In the genomic region with DNA sequence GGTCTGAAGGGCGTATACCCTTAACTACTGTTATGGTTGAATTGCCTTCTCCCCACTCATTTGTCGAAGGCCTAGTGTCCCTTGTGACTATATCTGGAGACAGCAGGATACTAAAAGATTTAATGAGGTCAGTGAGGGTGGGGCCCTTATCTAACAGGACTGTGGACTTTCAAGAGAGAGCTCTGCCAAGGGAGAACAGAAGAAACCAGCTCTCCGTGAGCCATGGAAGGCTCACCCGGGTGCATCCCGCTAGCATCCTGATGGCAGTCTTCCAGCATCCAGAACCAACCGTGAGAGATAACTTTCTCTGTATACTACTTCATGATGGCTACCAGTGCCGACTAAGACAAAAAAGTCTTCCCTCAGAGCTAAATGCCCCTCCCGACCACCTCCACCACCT, we compare ENCODE assay signal across 12 mouse cellular contexts. TPM values are rescaled to one million over a fixed set of nuclear protein-coding genes. Genes with fewer than 3 reads are reported as not detected.
DNase-seq lines count a peak whose midpoint lies in the region; ATAC-seq and TF ChIP-seq lines count a peak whose summit lies in the region.
"Had no signal": no experiment of that assay in that cellular context is flagged by ENCODE, and none has a peak within 500 bp of the region (broad histone marks: within the 10 kb centered on the region; RNA-seq: fewer than 3 reads in every experiment).

No protein-coding gene starts in this region.

- ATAC-seq in lung, postnatal 0 days = no peak
- ATAC-seq in neural tube, embryonic 12.5 days (ENCODE audit: low FRiP score, low read depth) = no peak

- no peak for TF ChIP-seq EP300 in heart, adult 2 months (IDR thresholded peaks at IDR 0.05; ENCODE audit: insufficient read depth, low read depth, low read length)
- no peak for TF ChIP-seq EP300 in lung, postnatal 0 days (IDR thresholded peaks at IDR 0.05)

- WGBS in heart, adult 2 months = 44% methylated on average over 8 of the region's 8 CpGs
- WGBS in lung, postnatal 0 days = 54% methylated on average over 8 of the region's 8 CpGs
- 39% methylated on average over 8 of the region's 8 CpGs for WGBS in neural tube, embryonic 12.5 days

- H3K4me3 ChIP-seq in heart, adult 2 months = no peak overlapping the region
- no peak overlapping the region for H3K4me3 ChIP-seq in lung, postnatal 0 days (ENCODE audit: low read depth, low read length)
- no peak overlapping the region for H3K4me3 ChIP-seq in neural tube, embryonic 12.5 days
- H3K4me3 ChIP-seq: embryonic facial prominence, embryonic 12.5 days had no signal

- no peaks in the 10 kb centered on the region for H3K9me3 ChIP-seq in lung, postnatal 0 days (ENCODE audit: low read length)
- no peaks in the 10 kb centered on the region for H3K9me3 ChIP-seq in neural tube, embryonic 12.5 days
- H3K9me3 ChIP-seq: embryonic facial prominence, embryonic 12.5 days had no signal

- H3K4me1 ChIP-seq in heart, adult 2 months (ENCODE audit: control insufficient read depth, insufficient read depth, low read length) = peaks cover 24% of the 10 kb centered on the region
- peaks cover 32% of the 10 kb centered on the region; the same call in 1 of the 2 replicates for H3K4me1 ChIP-seq in lung, postnatal 0 days (ENCODE audit: insufficient read depth, low read depth, low read length)
- H3K4me1 ChIP-seq in neural tube, embryonic 12.5 days = peaks cover 54% of the 10 kb centered on the region

- DNase-seq in heart, adult 11 months = peak; percentile 94
- no peak for DNase-seq in heart, adult 2 months
- DNase-seq in lung, postnatal 0 days (ENCODE audit: low spot score) = no peak
- DNase-seq in lung, postnatal 14 days = no peak
- DNase-seq in kidney, adult 9 months = peak; percentile 66
- DNase-seq in natural killer cell, adult 2 months (ENCODE audit: low spot score in 2 of 2) = no peak
- DNase-seq in B cell, adult 2 months = no peak
- DNase-seq: layer of hippocampus, adult 9-11 months; thymus, postnatal 14 days had no signal

- TF ChIP-seq CTCF in heart, adult 2 months (IDR thresholded peaks at IDR 0.05) = no peak
- TF ChIP-seq CTCF in lung, postnatal 0 days (IDR thresholded peaks at IDR 0.05) = no peak

- H3K9ac ChIP-seq in heart, adult 2 months (ENCODE audit: low read depth, low read length) = no peak overlapping the region
- no peak overlapping the region for H3K9ac ChIP-seq in lung, postnatal 0 days (replicated peaks; ENCODE audit: low read depth)
- H3K9ac ChIP-seq in neural tube, embryonic 12.5 days = no peak overlapping the region
- H3K9ac ChIP-seq: liver, embryonic 14.5 days had no signal

- no peaks in the 10 kb centered on the region for H3K79me2 ChIP-seq in heart, adult 2 months (replicated peaks; ENCODE audit: control insufficient read depth, insufficient read depth, low read length)

- H3K27me3 ChIP-seq in heart, adult 2 months (ENCODE audit: control insufficient read depth, insufficient read depth, low read length) = no peaks in the 10 kb centered on the region
- H3K27me3 ChIP-seq in lung, postnatal 0 days (replicated peaks; ENCODE audit: insufficient read depth, low read length) = no peaks in the 10 kb centered on the region
- no peaks in the 10 kb centered on the region for H3K27me3 ChIP-seq in neural tube, embryonic 12.5 days (replicated peaks)
- H3K27me3 ChIP-seq: embryonic facial prominence, embryonic 12.5 days had no signal

- no peak overlapping the region for H3K4me2 ChIP-seq in lung, postnatal 0 days (replicated peaks; ENCODE audit: low read depth, low read length)
- H3K4me2 ChIP-seq in neural tube, embryonic 12.5 days (replicated peaks) = 0 out of 2 replicates have a peak overlapping the region, but pooled peaks have one; percentile 16

- TF ChIP-seq POLR2A in heart, adult 2 months (IDR thresholded peaks at IDR 0.05; ENCODE audit: insufficient read depth, low read depth, low read length) = no peak

- H3K36me3 ChIP-seq in heart, adult 2 months (ENCODE audit: control insufficient read depth, insufficient read depth, low read length) = peaks cover 3% of the 10 kb centered on the region; the same call in 1 of the 2 replicates
- no peaks in the 10 kb centered on the region for H3K36me3 ChIP-seq in lung, postnatal 0 days (ENCODE audit: insufficient read depth, low read length)
- no peaks in the 10 kb centered on the region for H3K36me3 ChIP-seq in neural tube, embryonic 12.5 days
- H3K36me3 ChIP-seq: embryonic facial prominence, embryonic 12.5 days had no signal

- H3K27ac ChIP-seq in heart, adult 2 months = no peak overlapping the region; the same call in 1 of the 2 replicates
- peak overlapping the region; percentile 84; the same call in 1 of the 2 replicates for H3K27ac ChIP-seq in lung, postnatal 0 days (ENCODE audit: low read length)
- H3K27ac ChIP-seq in neural tube, embryonic 12.5 days = no peak overlapping the region
- H3K27ac ChIP-seq: liver, embryonic 14.5 days had no signal

- intact Hi-C loops in heart, adult 2 months (cut with DNase I) = loop anchor here (1.0 kb wide), 1 partner anchor 11 kb away; no protein-coding TSS in a partner anchor

RNA-seq across cellular contexts. Expression of gene Ier5, which starts 14.6 kb away (rescaled TPM):
- total RNA-seq in heart, adult 2 months (2021) = 10 to 100 TPM; 12.5 to 16.8 TPM
- polyA plus RNA-seq in heart, adult 2 months (2012; rRNA removed) = 9.8 and 13.5 TPM in 2 replicates
- 10.9 and 15.3 TPM in 2 replicates for polyA plus RNA-seq in lung, postnatal 0 days (2015; fragmentation: Nextera tagmentation; extraction: Ambion mirVana)
- polyA plus RNA-seq in neural tube, embryonic 12.5 days (2016; fragmentation: Nextera tagmentation; extraction: Ambion mirVana) = 18.9 and 23.2 TPM in 2 replicates

Comparison
In these comparisons a context has a peak if more than half of its experiments do, and no peak if none do; other contexts are left out.
1. DNase-seq: peak in heart, adult 11 months (single experiment) and kidney, adult 9 months (single experiment); none in heart, adult 2 months (0 of 2), lung, postnatal 0 days (single experiment), lung, postnatal 14 days (single experiment), natural killer cell, adult 2 months (0 of 2) and B cell, adult 2 months (0 of 2).